Comparison of ENCODE assay signal across 22 mouse cellular contexts in genomic region chr4:108014466-108014865, GRCm38 (mm10). TPM values are rescaled to one million over a fixed set of nuclear protein-coding genes. Genes with fewer than 3 reads are reported as not detected.
"Had no signal": no experiment of that assay in that cellular context is flagged by ENCODE, and none has a peak within 500 bp of the region (broad histone marks: within the 10 kb centered on the region; RNA-seq: fewer than 3 reads in every experiment).

No protein-coding gene starts in this region.

- H3K36me3 ChIP-seq: lung, embryonic 15.5 days; midbrain, embryonic 12.5 days; neural tube, embryonic 13.5 days; neural tube, embryonic 15.5 days had no signal

- H3K9me3 ChIP-seq: lung, embryonic 15.5 days; megakaryocyte, embryonic 14.5 days; midbrain, embryonic 12.5 days; neural tube, embryonic 13.5 days; neural tube, embryonic 15.5 days had no signal

- H3K9ac ChIP-seq: lung, embryonic 15.5 days; midbrain, embryonic 12.5 days; neural tube, embryonic 13.5 days; neural tube, embryonic 15.5 days had no signal

- H3K27me3 ChIP-seq: lung, embryonic 15.5 days; midbrain, embryonic 12.5 days; neural tube, embryonic 13.5 days; neural tube, embryonic 15.5 days had no signal

- DNase-seq: lung, postnatal 36 days; midbrain, embryonic 14.5 days; retina, postnatal 1 day; right cerebral cortex, adult 18-20 months; right cerebral cortex, postnatal 25 days; right cerebral cortex, postnatal 4 days; spleen, adult 18-20 months; thymus, adult 18-20 months; thymus, postnatal 14 days; thymus, postnatal 36 days had no signal

- ATAC-seq: midbrain, embryonic 16.5 days had no signal

- H3K4me2 ChIP-seq: lung, embryonic 15.5 days; midbrain, embryonic 12.5 days; neural tube, embryonic 13.5 days; neural tube, embryonic 15.5 days had no signal

- H3K4me3 ChIP-seq: lung, embryonic 15.5 days; megakaryocyte, embryonic 14.5 days; midbrain, embryonic 12.5 days; myocyte; neural tube, embryonic 13.5 days; neural tube, embryonic 15.5 days had no signal

- H3K4me1 ChIP-seq: neural tube, embryonic 13.5 days; neural tube, embryonic 15.5 days had no signal

- H3K27ac ChIP-seq: lung, embryonic 15.5 days; macrophage; midbrain, embryonic 12.5 days; neural tube, embryonic 13.5 days; neural tube, embryonic 15.5 days had no signal

RNA-seq across cellular contexts. Expression of gene Slc1a7, which starts 46.3 kb away (rescaled TPM):
- total RNA-seq: megakaryocyte progenitor cell, adult 5-6 weeks had no signal
- polyA plus RNA-seq: macrophage; midbrain, embryonic 12.5 days; midbrain, embryonic 14.5 days; midbrain, embryonic 16.5 days; neural tube, embryonic 11.5 days; neural tube, embryonic 13.5 days; neural tube, embryonic 15.5 days; stomach, embryonic 14.5 days; thymus, postnatal 0 days had no signal
